Mouse (Mus musculus) embryonic fibroblast, embryonic 13.5 days (primary cell): ENCODE measurements around the gene 2310011J03Rik.

Experiments
- CTCF ChIP-seq: IDR thresholded peaks from 2 replicates; pipeline ENCODE4 v1.5.1; 2011; ENCODE audit warnings: mild to moderate bottlenecking, control low read depth, low read length, moderate library complexity, borderline replicate concordance; ENCODE audit not compliant: insufficient read depth
- POLR2A ChIP-seq: IDR thresholded peaks from 2 replicates; pipeline ENCODE4 v1.6.1; 2011; ENCODE audit warnings: low read depth, mild to moderate bottlenecking, control low read depth, low read length, moderate library complexity

DNA sequence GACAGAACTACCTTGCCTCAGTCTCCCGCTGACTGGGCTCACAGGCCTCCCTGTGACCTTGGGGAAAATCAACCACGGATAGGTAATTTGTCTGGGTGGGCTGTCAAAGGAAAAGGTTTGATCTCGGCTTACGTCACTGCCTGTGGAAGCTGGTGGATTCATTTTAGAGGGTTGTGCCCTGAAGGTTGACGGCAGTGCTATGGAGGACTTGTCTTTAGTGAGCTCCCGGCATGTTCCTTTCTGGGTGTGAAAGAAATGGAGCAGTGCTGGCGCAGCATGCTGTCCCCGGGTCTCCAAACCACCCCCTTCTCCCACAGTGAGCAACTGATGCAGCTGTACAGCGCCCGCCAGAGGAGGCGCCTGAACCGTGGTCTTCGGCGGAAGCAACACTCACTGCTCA lies 27.0 kb downstream of the 2310011J03Rik start:
- no peak for TF ChIP-seq CTCF
- TF ChIP-seq POLR2A, result peak; percentile 32
